Mouse (Mus musculus) intestine, embryonic 14.5 days (tissue): ENCODE results near the gene Ubxn11. TPM values are rescaled to one million over a fixed set of nuclear protein-coding genes. Genes with fewer than 3 reads are reported as not detected.

Source experiments
- ATAC-seq: fragments of 200-750 bp; cut with Nextera tagmentation; replicated peaks from 2 replicates; pipeline ENCODE4 v1.8.0; 2017; ENCODE audit warnings: low read depth, moderate number of reproducible peaks, moderate TSS enrichment, moderate library complexity; ENCODE audit not compliant: low FRiP score, low TSS enrichment
- DNase-seq: peaks from one replicate; pipeline ENCODE4 v3.0.0-alpha.2; 2018; ENCODE audit warnings: low spot score
- H3K27ac ChIP-seq: fragments of 300-500 bp; sonication (generic); 2 replicates; pipeline ENCODE4 v1.5.1; 2014; ENCODE audit warnings: low read depth, mild to moderate bottlenecking, control low read depth
- H3K27me3 ChIP-seq: fragments of 300-500 bp; sonication (generic); replicated peaks from 2 replicates; pipeline ENCODE4 v1.6.1; 2014; ENCODE audit warnings: low read length, control low read depth; ENCODE audit not compliant: control insufficient read depth, insufficient read depth
- H3K36me3 ChIP-seq: fragments of 300-500 bp; sonication (generic); 2 replicates; pipeline ENCODE4 v1.6.1; 2014; ENCODE audit warnings: low read length, control low read depth; ENCODE audit not compliant: control insufficient read depth, insufficient read depth
- H3K4me1 ChIP-seq: fragments of 300-500 bp; sonication (generic); replicated peaks from 2 replicates; pipeline ENCODE4 v1.6.1; 2014; ENCODE audit warnings: low read length, control low read depth, mixed read lengths; ENCODE audit not compliant: control insufficient read depth, insufficient read depth
- H3K4me2 ChIP-seq: fragments of 300-500 bp; sonication (generic); 2 replicates; pipeline ENCODE4 v1.6.1; 2014; ENCODE audit warnings: low read length
- H3K4me3 ChIP-seq: fragments of 300-500 bp; sonication (generic); 2 replicates; pipeline ENCODE4 v1.5.1; 2014; ENCODE audit warnings: low read depth, low read length, control low read depth, mixed read lengths
- H3K9ac ChIP-seq: fragments of 300-500 bp; sonication (generic); 2 replicates; pipeline ENCODE4 v1.6.1; 2014; ENCODE audit warnings: mild to moderate bottlenecking, low read length
- H3K9me3 ChIP-seq: fragments of 300-500 bp; sonication (generic); 2 replicates; pipeline ENCODE4 v1.6.1; 2016; ENCODE audit warnings: low read length, control low read depth; ENCODE audit not compliant: control insufficient read depth
- WGBS: fragments of 180-500 bp; shearing (Covaris S2); extraction: QIAGEN DNeasy Blood & Tissue Kit; methylation state at CpG from one replicate; pipeline ENCODE4 v1.1.7; 2014; 5-methylcytosine and 5-hydroxymethylcytosine counted together
- polyA plus RNA-seq: library from polyadenylated mRNA; unstranded; fragments of >200 nt; fragmentation: Nextera tagmentation; extraction: Ambion mirVana; gene quantifications from 2 replicates; pipeline ENCODE4 v1.2.1, GENCODE M21; 2014

Ubxn11 gene
- polyA plus RNA-seq, 1 experiment from 2014 or later: 5.7 TPM

- peaks cover 6% of the 10 kb centered on the region; the same call in 1 of the 2 replicates for H3K4me1 ChIP-seq
- no peaks in the 10 kb centered on the region for H3K36me3 ChIP-seq
- peak overlapping the region; percentile 18; the same call in 1 of the 2 replicates for H3K4me2 ChIP-seq
- peaks cover 8% of the 10 kb centered on the region for H3K27me3 ChIP-seq
- no peak overlapping the region for H3K4me3 ChIP-seq
- peak; percentile 75 for DNase-seq
- H3K27ac ChIP-seq: no peak overlapping the region
- 14% methylated on average over 23 of the region's 23 CpGs for WGBS
- ATAC-seq: peak; percentile 30; the same call in 1 of the 2 replicates
- no peaks in the 10 kb centered on the region for H3K9me3 ChIP-seq
- H3K9ac ChIP-seq: no peak overlapping the region; the same call in 1 of the 2 replicates
Measured at GRCm38 (mm10) chr4:134065431-134066004, 36.9 kb upstream of the Ubxn11 start.

- no peak for DNase-seq
- ATAC-seq: no peak
- H3K4me1 ChIP-seq: no peaks in the 10 kb centered on the region
- 78% methylated on average over 8 of the region's 8 CpGs for WGBS
- peaks cover 8% of the 10 kb centered on the region for H3K27me3 ChIP-seq
- no peak overlapping the region for H3K4me2 ChIP-seq
- no peak overlapping the region for H3K9ac ChIP-seq
- H3K36me3 ChIP-seq: no peaks in the 10 kb centered on the region
- H3K9me3 ChIP-seq: no peaks in the 10 kb centered on the region
- no peak overlapping the region for H3K4me3 ChIP-seq
- no peak overlapping the region for H3K27ac ChIP-seq
Measured at GRCm38 (mm10) chr4:134067383-134067782, 35.0 kb upstream of the Ubxn11 start.

- Histone ChIP-seq H3K4me1 (no peaks in the 10 kb centered on the region), H3K9me3 (no peaks in the 10 kb centered on the region), H3K9ac (no peak overlapping the region), H3K4me2 (no peak overlapping the region), H3K27me3 (peaks cover 8% of the 10 kb centered on the region), H3K36me3 (no peaks in the 10 kb centered on the region), H3K4me3 (no peak overlapping the region), H3K27ac (no peak overlapping the region)
- no peak for ATAC-seq
- 77% methylated on average over 7 of the region's 7 CpGs for WGBS
- no peak for DNase-seq
Measured at GRCm38 (mm10) chr4:134067833-134068544, 34.4 kb upstream of the Ubxn11 start.

- WGBS: 86% methylated on average over 4 of the region's 4 CpGs
- Histone ChIP-seq H3K9ac (no peak overlapping the region), H3K27me3 (peaks cover 8% of the 10 kb centered on the region), H3K9me3 (no peaks in the 10 kb centered on the region), H3K27ac (no peak overlapping the region; the same call in 1 of the 2 replicates), H3K4me2 (no peak overlapping the region), H3K4me1 (no peaks in the 10 kb centered on the region), H3K36me3 (no peaks in the 10 kb centered on the region), H3K4me3 (no peak overlapping the region)
- DNase-seq (no peak), ATAC-seq (no peak)
Measured at GRCm38 (mm10) chr4:134068793-134069580, 33.4 kb upstream of the Ubxn11 start.

GRCm38 (mm10) chr4:134078694-134079093, 23.7 kb upstream of the Ubxn11 start:
- H3K4me1 ChIP-seq: peaks cover 5% of the 10 kb centered on the region; the same call in 1 of the 2 replicates
- ATAC-seq: no peak
- WGBS: 10% methylated on average over 3 of the region's 3 CpGs
- H3K27ac ChIP-seq: no peak overlapping the region
- H3K36me3 ChIP-seq: no peaks in the 10 kb centered on the region
- H3K4me2 ChIP-seq: no peak overlapping the region
- H3K9ac ChIP-seq: no peak overlapping the region
- H3K27me3 ChIP-seq: no peaks in the 10 kb centered on the region
- DNase-seq: no peak
- no peak overlapping the region for H3K4me3 ChIP-seq
- no peaks in the 10 kb centered on the region for H3K9me3 ChIP-seq

- H3K9me3 ChIP-seq: no peaks in the 10 kb centered on the region
- no peak overlapping the region for H3K27ac ChIP-seq
- no peaks in the 10 kb centered on the region for H3K36me3 ChIP-seq
- no peak overlapping the region for H3K4me3 ChIP-seq
- WGBS: 82% methylated on average over 4 of the region's 4 CpGs
- no peak for ATAC-seq
- H3K27me3 ChIP-seq: no peaks in the 10 kb centered on the region
- no peak overlapping the region for H3K4me2 ChIP-seq
- no peak for DNase-seq
- H3K4me1 ChIP-seq: peaks cover 5% of the 10 kb centered on the region; the same call in 1 of the 2 replicates
- no peak overlapping the region for H3K9ac ChIP-seq
Measured at GRCm38 (mm10) chr4:134080674-134081073, 21.7 kb upstream of the Ubxn11 start.

- DNase-seq (peak; percentile 91), ATAC-seq (peak; percentile 96)
- Histone ChIP-seq H3K4me2 (peak overlapping the region; percentile 80), H3K36me3 (no peaks in the 10 kb centered on the region), H3K9me3 (no peaks in the 10 kb centered on the region), H3K9ac (no peak overlapping the region), H3K4me1 (peaks cover 5% of the 10 kb centered on the region; the same call in 1 of the 2 replicates), H3K27me3 (no peaks in the 10 kb centered on the region), H3K27ac (no peak overlapping the region), H3K4me3 (peak overlapping the region; percentile 44)
- under 1% methylated on average over 36 of the region's 41 CpGs for WGBS
Measured at GRCm38 (mm10) chr4:134081730-134082386, 20.5 kb upstream of the Ubxn11 start.

GRCm38 (mm10) chr4:134082460-134082859, 19.9 kb upstream of the Ubxn11 start:
- Histone ChIP-seq H3K9ac (no peak overlapping the region), H3K27me3 (no peaks in the 10 kb centered on the region), H3K4me1 (peaks cover 5% of the 10 kb centered on the region; the same call in 1 of the 2 replicates), H3K27ac (no peak overlapping the region), H3K9me3 (no peaks in the 10 kb centered on the region), H3K36me3 (no peaks in the 10 kb centered on the region), H3K4me3 (peak overlapping the region; percentile 44), H3K4me2 (peak overlapping the region; percentile 80)
- no peak for DNase-seq
- WGBS: 6% methylated on average over 7 of the region's 7 CpGs
- no peak for ATAC-seq
